Mouse (Mus musculus) liver, postnatal 0 days (tissue): ENCODE data around the gene B3gat2.

Experiments
- CTCF ChIP-seq: sonication (generic); IDR thresholded peaks from 2 replicates; pipeline ENCODE4 v1.5.1; 2016; ENCODE audit warnings: antibody characterized with exemption, low read depth
- EP300 ChIP-seq: IDR thresholded peaks from 2 replicates; pipeline ENCODE4 v1.6.1; 2016; ENCODE audit warnings: antibody characterized with exemption, low read depth, mild to moderate bottlenecking

GRCm38 (mm10) chr1:23867350-23867862, 105.9 kb downstream of the B3gat2 start:
- TF ChIP-seq CTCF (no peak), EP300 (no peak)
